Mouse (Mus musculus) neural tube, embryonic 11.5 days (tissue): ENCODE measurements at regions not wholly inside any gene's neighbourhood (a gene's known extent, or its start where the extent isn't known, plus 50 kb on each side); places are given as distances from the start of the nearest gene placed in this dataset.

Experiments used
- ATAC-seq: fragments of 200-750 bp; cut with Nextera tagmentation; 2 replicates; pipeline ENCODE4 v1.8.0; 2017; ENCODE audit warnings: moderate number of reproducible peaks, mild to moderate bottlenecking, moderate TSS enrichment, moderate library complexity; ENCODE audit not compliant: insufficient read depth, low FRiP score, low TSS enrichment
- DNase-seq: peaks from one replicate; pipeline ENCODE4 v3.0.0-alpha.2; 2015; ENCODE audit warnings: low spot score
- H3K27ac ChIP-seq: fragments of 300-500 bp; sonication (generic); 2 replicates; pipeline ENCODE4 v1.5.1; 2014; ENCODE audit warnings: low read depth, mild to moderate bottlenecking, low read length
- H3K27me3 ChIP-seq: fragments of 300-500 bp; sonication (generic); 2 replicates; pipeline ENCODE4 v1.6.1; 2014; ENCODE audit warnings: mild to moderate bottlenecking, low read length, mixed read lengths; ENCODE audit not compliant: control insufficient read depth, insufficient read depth
- H3K36me3 ChIP-seq: fragments of 300-500 bp; sonication (generic); 2 replicates; pipeline ENCODE4 v1.6.1; 2014; ENCODE audit warnings: mild to moderate bottlenecking, low read length, moderate library complexity, mixed read lengths; ENCODE audit not compliant: control insufficient read depth, insufficient read depth
- H3K4me1 ChIP-seq: fragments of 300-500 bp; sonication (generic); 2 replicates; pipeline ENCODE4 v1.6.1; 2014; ENCODE audit warnings: low read length, mixed read lengths; ENCODE audit not compliant: control insufficient read depth, insufficient read depth
- H3K4me2 ChIP-seq: fragments of 300-500 bp; sonication (generic); 2 replicates; pipeline ENCODE4 v1.6.1; 2014; ENCODE audit warnings: low read depth, mild to moderate bottlenecking, moderate library complexity
- H3K4me3 ChIP-seq: fragments of 300-500 bp; sonication (generic); 2 replicates; pipeline ENCODE4 v1.5.1; 2014; ENCODE audit warnings: low read depth, low read length
- H3K9ac ChIP-seq: fragments of 300-500 bp; sonication (generic); 2 replicates; pipeline ENCODE4 v1.6.1; 2014; ENCODE audit warnings: mild to moderate bottlenecking, low read length
- H3K9me3 ChIP-seq: fragments of 300-500 bp; sonication (generic); 2 replicates; pipeline ENCODE4 v1.6.1; 2016; ENCODE audit warnings: low read length; ENCODE audit not compliant: control insufficient read depth
- WGBS: fragments of 180-500 bp; shearing (Covaris S2); extraction: QIAGEN DNeasy Blood & Tissue Kit; methylation state at CpG from one replicate; pipeline ENCODE4 v1.1.7; 2014; 5-methylcytosine and 5-hydroxymethylcytosine counted together

DNA sequence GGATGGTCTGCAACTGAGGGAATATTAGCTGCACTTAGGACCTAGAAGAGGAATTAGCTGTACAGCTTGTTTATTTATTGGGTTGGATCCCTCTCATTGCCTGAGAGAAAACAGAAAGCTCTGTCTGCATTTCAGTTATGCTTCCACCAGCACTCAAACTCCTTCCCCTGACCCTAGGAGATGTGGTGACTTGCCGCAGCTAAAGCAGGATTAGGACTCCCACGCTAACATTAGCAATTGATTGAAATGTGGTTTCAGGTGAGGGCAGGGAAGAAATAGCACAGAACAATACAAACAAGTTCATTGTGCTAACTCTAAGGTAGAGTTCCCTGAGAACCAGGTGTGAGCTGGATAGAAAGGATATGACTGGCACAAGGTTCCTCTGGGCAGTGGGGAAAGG lies 496.9 kb upstream of the Btbd3 start:
- Histone ChIP-seq H3K9ac (no peak overlapping the region), H3K9me3 (no peaks in the 10 kb centered on the region), H3K4me1 (peaks cover 3% of the 10 kb centered on the region; the same call in 1 of the 2 replicates), H3K27ac (no peak overlapping the region), H3K27me3 (no peaks in the 10 kb centered on the region), H3K4me2 (no peak overlapping the region), H3K4me3 (no peak overlapping the region), H3K36me3 (no peaks in the 10 kb centered on the region)
- WGBS = 89% methylated on average over 2 of the region's 2 CpGs
- ATAC-seq = no peak
- no peak for DNase-seq

DNA sequence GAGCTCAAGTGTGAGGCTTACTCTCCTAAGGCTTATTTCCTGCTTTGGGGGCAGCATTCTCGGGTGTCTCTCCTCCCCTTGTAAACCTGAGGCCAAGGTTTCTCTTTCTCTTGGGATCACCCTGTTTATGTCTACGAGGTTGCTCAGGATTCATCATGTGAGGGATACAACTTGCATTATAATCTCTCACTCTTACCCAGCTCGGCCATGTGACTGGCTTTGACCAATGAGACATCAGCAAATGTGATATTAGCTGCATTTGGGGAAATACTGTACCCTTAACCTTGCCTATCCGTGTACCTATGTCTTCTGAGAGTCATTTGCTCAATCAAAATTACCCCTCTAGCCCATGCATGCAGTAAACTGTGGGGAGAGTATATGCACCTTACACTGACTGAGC lies 498.0 kb upstream of the Btbd3 start:
- Histone ChIP-seq H3K27me3 (no peaks in the 10 kb centered on the region), H3K36me3 (no peaks in the 10 kb centered on the region), H3K27ac (no peak overlapping the region), H3K4me3 (no peak overlapping the region), H3K4me2 (no peak overlapping the region), H3K4me1 (peaks cover 3% of the 10 kb centered on the region; the same call in 1 of the 2 replicates), H3K9me3 (no peaks in the 10 kb centered on the region), H3K9ac (no peak overlapping the region)
- DNase-seq (no peak), ATAC-seq (no peak)
- 75% methylated on average over 4 of the region's 4 CpGs for WGBS

DNA sequence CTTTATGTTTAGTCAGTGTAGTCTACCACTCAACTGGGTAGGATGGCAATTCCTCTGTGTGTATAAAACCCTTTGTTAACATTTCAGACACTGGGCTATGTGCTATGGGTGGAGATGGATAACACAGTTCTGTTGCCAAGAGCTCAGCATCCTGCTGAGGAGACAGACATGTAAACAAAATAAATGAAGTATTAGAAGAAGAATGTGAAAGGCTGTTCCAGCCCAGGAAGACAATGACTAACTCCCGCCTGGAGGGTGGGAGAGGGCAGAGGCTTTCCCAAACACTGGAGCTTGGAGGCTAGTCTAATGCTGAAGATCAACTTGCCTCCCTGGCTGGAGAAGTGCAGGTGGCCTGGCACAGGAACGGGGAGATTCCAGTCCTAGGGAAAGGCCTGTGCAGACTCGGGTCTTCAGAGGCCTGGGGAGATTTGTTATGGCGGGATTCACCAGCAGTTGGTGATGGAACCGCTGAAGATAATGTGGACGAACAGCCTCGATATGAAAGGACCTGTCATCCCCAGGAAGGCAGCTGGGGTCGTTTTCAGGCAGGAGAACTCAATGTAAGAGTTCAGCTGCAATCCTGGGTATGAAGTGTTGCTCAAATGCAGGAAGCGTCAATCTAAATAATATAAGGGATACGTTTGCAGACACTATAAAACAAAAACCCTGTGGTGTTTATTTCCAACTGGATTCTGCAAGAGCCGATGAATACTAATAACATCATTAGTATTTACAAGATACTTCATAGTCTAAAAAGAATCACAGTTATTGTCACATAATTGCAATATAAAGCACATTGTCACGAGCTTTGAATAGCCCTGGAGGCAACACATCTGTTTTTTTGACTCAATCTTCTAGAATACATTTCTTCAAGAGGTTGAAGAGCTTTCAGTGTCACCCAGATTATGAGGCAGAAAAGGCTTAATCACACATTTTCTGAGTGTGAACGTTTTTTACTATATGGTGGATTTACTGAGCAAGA lies 498.8 kb upstream of the Btbd3 start:
- H3K4me2 ChIP-seq = no peak overlapping the region
- H3K4me3 ChIP-seq = no peak overlapping the region
- H3K27ac ChIP-seq = no peak overlapping the region
- no peaks in the 10 kb centered on the region for H3K9me3 ChIP-seq
- H3K4me1 ChIP-seq = peaks cover 3% of the 10 kb centered on the region; the same call in 1 of the 2 replicates
- H3K9ac ChIP-seq = no peak overlapping the region
- WGBS = 44% methylated on average over 13 of the region's 13 CpGs
- ATAC-seq = no peak
- H3K36me3 ChIP-seq = no peaks in the 10 kb centered on the region
- DNase-seq = no peak
- no peaks in the 10 kb centered on the region for H3K27me3 ChIP-seq

DNA sequence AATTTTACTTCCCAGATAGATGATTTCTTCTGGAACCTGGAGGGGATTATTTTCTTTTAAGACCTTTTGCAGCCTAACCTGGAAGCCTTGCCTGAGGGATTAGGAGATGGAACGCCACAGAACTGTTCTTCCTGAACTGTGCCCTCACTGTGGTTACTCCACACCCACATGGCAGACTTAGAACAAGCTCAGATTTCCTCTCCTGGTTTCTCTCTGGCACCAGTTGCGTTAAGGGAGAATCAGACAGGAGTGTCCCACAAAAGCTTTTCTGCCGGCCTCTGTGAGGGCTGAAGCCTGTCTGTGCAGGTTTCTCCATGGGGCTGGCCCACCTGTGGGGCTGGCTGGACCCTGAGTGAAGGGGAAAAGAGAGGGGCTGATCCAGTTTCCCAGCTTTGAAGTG lies 500.1 kb upstream of the Btbd3 start:
- Histone ChIP-seq H3K27me3 (no peaks in the 10 kb centered on the region), H3K27ac (no peak overlapping the region), H3K9ac (no peak overlapping the region), H3K4me2 (no peak overlapping the region), H3K4me3 (no peak overlapping the region), H3K4me1 (peaks cover 3% of the 10 kb centered on the region; the same call in 1 of the 2 replicates), H3K36me3 (no peaks in the 10 kb centered on the region), H3K9me3 (no peaks in the 10 kb centered on the region)
- ATAC-seq (no peak), DNase-seq (no peak)
- 4% methylated on average over 3 of the region's 3 CpGs for WGBS

DNA sequence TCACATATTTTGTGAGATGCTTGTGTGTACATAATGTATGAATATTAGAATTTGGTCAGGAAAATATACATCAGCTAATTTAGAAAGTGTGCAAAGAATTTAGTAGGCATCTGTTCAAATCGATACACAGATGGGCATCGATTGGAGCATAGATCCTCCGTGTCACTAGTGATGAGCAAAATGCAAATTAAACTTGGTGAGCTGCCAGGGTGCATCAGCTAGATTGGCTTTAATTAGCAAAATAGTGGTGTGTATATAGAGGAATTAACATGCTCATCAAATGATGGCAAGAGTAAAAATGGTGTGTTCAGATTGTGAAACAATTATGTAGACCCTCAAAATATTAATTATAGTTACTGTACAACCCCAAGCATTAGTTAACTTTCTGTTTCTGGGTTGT lies 501.9 kb upstream of the Btbd3 start:
- Histone ChIP-seq H3K4me3 (no peak overlapping the region), H3K36me3 (no peaks in the 10 kb centered on the region), H3K27me3 (no peaks in the 10 kb centered on the region), H3K27ac (no peak overlapping the region), H3K4me1 (peaks cover 3% of the 10 kb centered on the region; the same call in 1 of the 2 replicates), H3K9me3 (no peaks in the 10 kb centered on the region), H3K4me2 (no peak overlapping the region), H3K9ac (no peak overlapping the region)
- DNase-seq = no peak
- WGBS = 88% methylated on average over 3 of the region's 3 CpGs
- no peak for ATAC-seq

DNA sequence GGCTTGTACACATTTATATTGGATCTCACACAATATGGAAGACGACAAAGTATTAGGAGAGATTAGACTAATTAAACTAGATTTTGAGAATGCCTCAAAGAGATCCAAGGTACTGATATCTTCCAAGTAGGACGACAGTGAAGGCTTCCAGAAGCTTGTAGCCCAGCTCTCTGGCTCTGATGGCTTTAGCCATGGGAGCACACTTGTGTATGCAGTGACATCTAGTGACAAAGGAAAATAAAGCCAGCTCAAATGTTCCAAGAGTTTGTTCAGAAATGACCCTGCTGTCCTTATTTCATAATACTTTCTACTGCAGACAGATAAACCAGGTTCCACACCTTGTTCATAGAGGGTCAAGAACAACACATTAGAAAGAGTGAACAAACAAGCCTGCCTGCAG lies 524.0 kb upstream of the Btbd3 start:
- H3K4me1 ChIP-seq = no peaks in the 10 kb centered on the region
- no peaks in the 10 kb centered on the region for H3K36me3 ChIP-seq
- DNase-seq (peak; percentile 26), ATAC-seq (no peak)
- no peaks in the 10 kb centered on the region for H3K9me3 ChIP-seq
- H3K27ac ChIP-seq = no peak overlapping the region
- no peak overlapping the region for H3K4me2 ChIP-seq
- 22% methylated on average over 2 of the region's 2 CpGs for WGBS
- H3K4me3 ChIP-seq = no peak overlapping the region
- no peak overlapping the region for H3K9ac ChIP-seq
- H3K27me3 ChIP-seq = no peaks in the 10 kb centered on the region

DNA sequence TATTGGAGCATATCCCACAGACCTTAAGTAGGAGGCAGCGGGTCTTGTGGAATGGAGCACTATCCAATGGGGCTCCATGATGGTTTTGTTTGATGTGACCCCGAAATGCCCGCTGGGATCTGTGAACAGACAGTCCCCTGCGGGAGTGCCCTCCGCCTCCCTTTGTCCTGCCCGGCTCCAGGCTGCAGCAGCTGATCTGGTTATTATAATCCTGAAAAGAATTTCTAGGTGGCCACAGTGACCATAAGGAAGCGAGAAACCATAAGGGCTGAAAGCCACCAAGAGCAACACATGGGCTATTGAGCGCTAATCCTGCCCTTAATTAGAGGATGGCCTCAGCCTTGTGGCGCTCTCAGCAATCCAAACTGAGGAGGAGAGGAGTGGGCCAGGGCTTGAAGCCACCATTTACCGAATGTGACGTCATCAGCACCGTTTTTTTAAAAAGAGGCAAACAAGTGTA lies 525.9 kb upstream of the Btbd3 start:
- ATAC-seq (peak; percentile 45; the same call in 1 of the 2 replicates), DNase-seq (no peak)
- Histone ChIP-seq H3K4me1 (no peaks in the 10 kb centered on the region), H3K9ac (no peak overlapping the region), H3K4me3 (no peak overlapping the region), H3K27me3 (no peaks in the 10 kb centered on the region), H3K36me3 (no peaks in the 10 kb centered on the region), H3K27ac (no peak overlapping the region), H3K4me2 (no peak overlapping the region), H3K9me3 (no peaks in the 10 kb centered on the region)
- WGBS = 53% methylated on average over 12 of the region's 12 CpGs

DNA sequence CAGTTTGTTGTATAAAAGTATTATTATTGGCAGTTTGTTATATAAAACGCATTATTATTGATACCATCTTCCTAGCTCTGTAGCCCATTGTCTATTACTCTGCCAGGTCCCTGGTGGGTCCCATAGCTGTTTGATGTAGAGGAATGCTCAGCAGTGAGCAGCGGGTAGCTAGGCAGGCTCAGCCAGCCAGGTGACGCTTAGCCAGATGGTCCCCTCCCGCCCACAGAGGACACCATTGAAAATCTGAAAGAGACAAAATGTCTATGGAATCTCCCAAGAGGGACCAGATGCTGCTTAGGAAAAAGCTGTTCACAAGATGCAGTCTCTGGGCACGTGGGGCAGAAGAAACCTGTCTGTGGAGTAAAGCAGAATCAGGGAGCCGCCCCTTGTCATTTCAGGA lies 526.5 kb upstream of the Btbd3 start:
- no peak for DNase-seq
- no peak overlapping the region for H3K4me3 ChIP-seq
- ATAC-seq = 0 out of 2 replicates have a peak, but pooled peaks have one; percentile 41
- no peak overlapping the region for H3K27ac ChIP-seq
- no peaks in the 10 kb centered on the region for H3K27me3 ChIP-seq
- no peak overlapping the region for H3K4me2 ChIP-seq
- H3K4me1 ChIP-seq = no peaks in the 10 kb centered on the region
- WGBS = 49% methylated on average over 6 of the region's 6 CpGs
- no peak overlapping the region for H3K9ac ChIP-seq
- no peaks in the 10 kb centered on the region for H3K9me3 ChIP-seq
- H3K36me3 ChIP-seq = no peaks in the 10 kb centered on the region

DNA sequence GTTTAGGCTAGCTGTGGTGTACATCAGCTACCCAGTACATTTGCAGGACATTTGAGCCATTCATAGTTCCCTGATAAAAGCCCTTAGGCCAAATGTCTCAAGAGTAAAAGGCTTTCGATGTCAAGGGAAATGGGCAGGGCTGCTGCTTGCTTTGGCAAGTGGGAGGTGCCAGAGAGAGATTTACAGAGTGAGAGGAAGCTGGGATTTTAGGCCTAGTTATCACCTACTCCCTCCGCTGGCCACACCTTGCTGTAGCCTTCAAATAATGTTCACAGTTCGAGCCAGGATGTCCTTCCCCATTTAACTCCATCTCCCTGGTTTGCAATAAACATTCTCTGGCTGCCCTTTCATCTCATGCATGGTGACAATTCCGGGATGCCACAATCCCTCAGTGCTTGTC lies 527.2 kb upstream of the Btbd3 start:
- Histone ChIP-seq H3K4me2 (no peak overlapping the region), H3K27ac (no peak overlapping the region), H3K9ac (no peak overlapping the region), H3K27me3 (no peaks in the 10 kb centered on the region), H3K9me3 (no peaks in the 10 kb centered on the region), H3K4me3 (no peak overlapping the region), H3K36me3 (no peaks in the 10 kb centered on the region), H3K4me1 (no peaks in the 10 kb centered on the region)
- ATAC-seq (no peak), DNase-seq (peak; percentile 16)
- 33% methylated on average over 4 of the region's 4 CpGs for WGBS
